Mouse (Mus musculus) heart, embryonic 11.5 days (tissue): Measurements from ENCODE around the gene Commd7. TPM values are rescaled to one million over a fixed set of nuclear protein-coding genes. Genes with fewer than 3 reads are reported as not detected.
"Not testable (repeated sequence)": the region's sequence is repeated elsewhere in the genome, so short reads cannot be mapped to it uniquely, and the experiment has no call there.

Experiments
- ATAC-seq: fragments of 200-750 bp; cut with Nextera tagmentation; replicated peaks from 2 replicates; pipeline ENCODE4 v1.8.0; 2017; ENCODE audit warnings: moderate library complexity; ENCODE audit not compliant: insufficient number of reproducible peaks, low FRiP score, low TSS enrichment
- H3K27ac ChIP-seq: fragments of 300-500 bp; sonication (generic); 2 replicates; pipeline ENCODE4 v1.5.1; 2014; ENCODE audit warnings: mild to moderate bottlenecking, low read depth, low read length
- H3K27me3 ChIP-seq: fragments of 300-500 bp; sonication (generic); 2 replicates; pipeline ENCODE4 v1.6.1; 2014; ENCODE audit warnings: mild to moderate bottlenecking, low read length, mixed read lengths; ENCODE audit not compliant: control insufficient read depth, insufficient read depth
- H3K36me3 ChIP-seq: fragments of 300-500 bp; sonication (generic); 2 replicates; pipeline ENCODE4 v1.6.1; 2014; ENCODE audit warnings: mild to moderate bottlenecking, low read length, moderate library complexity, mixed read lengths; ENCODE audit not compliant: control insufficient read depth, insufficient read depth
- H3K4me1 ChIP-seq: fragments of 300-500 bp; sonication (generic); 2 replicates; pipeline ENCODE4 v1.6.1; 2014; ENCODE audit warnings: low read length; ENCODE audit not compliant: control insufficient read depth, insufficient read depth
- H3K4me2 ChIP-seq: fragments of 300-500 bp; sonication (generic); 2 replicates; pipeline ENCODE4 v1.6.1; 2014; ENCODE audit warnings: mild to moderate bottlenecking, moderate library complexity
- H3K4me3 ChIP-seq: fragments of 300-500 bp; sonication (generic); 2 replicates; pipeline ENCODE4 v1.5.1; 2014; ENCODE audit warnings: low read depth, low read length
- H3K9ac ChIP-seq: fragments of 300-500 bp; sonication (generic); 2 replicates; pipeline ENCODE4 v1.6.1; 2014; ENCODE audit warnings: mild to moderate bottlenecking, low read depth, low read length, moderate library complexity
- H3K9me3 ChIP-seq: fragments of 300-500 bp; sonication (generic); replicated peaks from 2 replicates; pipeline ENCODE4 v1.6.1; 2016; ENCODE audit warnings: low read length; ENCODE audit not compliant: control insufficient read depth
- WGBS: fragments of 180-500 bp; shearing (Covaris S2); extraction: QIAGEN DNeasy Blood & Tissue Kit; methylation state at CpG from one replicate; pipeline ENCODE4 v1.1.7; 2014; ENCODE audit not compliant: insufficient replicate concordance; 5-methylcytosine and 5-hydroxymethylcytosine counted together
- polyA plus RNA-seq: library from polyadenylated mRNA; unstranded; fragments of >200 nt; fragmentation: Nextera tagmentation; extraction: Ambion mirVana; gene quantifications from 2 replicates; pipeline ENCODE4 v1.2.1, GENCODE M21; 2014

Gene Commd7
- polyA plus RNA-seq: 53.6 and 61.3 TPM in 2 replicates

- Histone ChIP-seq H3K4me1 (peaks cover 12% of the 10 kb centered on the region), H3K36me3 (peaks cover 10% of the 10 kb centered on the region; the same call in 1 of the 2 replicates), H3K4me2 (peak within 1 kb of the TSS; percentile 67), H3K9me3 (no peaks in the 10 kb centered on the region), H3K4me3 (peak within 1 kb of the TSS; percentile 80), H3K27me3 (no peaks in the 10 kb centered on the region), H3K27ac (peak within 1 kb of the TSS; percentile 94), H3K9ac (peak within 1 kb of the TSS; percentile 90)
- peak; percentile 77 for ATAC-seq
- 3% methylated on average over 53 of the region's 53 CpGs for WGBS
These were observed at the start of gene Commd7 for GRCm38 (mm10) chr2:153631976-153632870. Gene Commd7, minus strand, starts transcription at chr2:153632781.

GRCm38 (mm10) chr2:153679959-153680358, 47.4 kb upstream of the Commd7 start:
- no peak overlapping the region for H3K4me2 ChIP-seq
- no peak overlapping the region for H3K4me3 ChIP-seq
- peaks cover 2% of the 10 kb centered on the region; the same call in 1 of the 2 replicates for H3K36me3 ChIP-seq
- H3K4me1 ChIP-seq: no peaks in the 10 kb centered on the region
- 93% methylated on average over 1 of the region's 1 CpGs for WGBS
- H3K9me3 ChIP-seq: no peaks in the 10 kb centered on the region
- no peak for ATAC-seq
- no peak overlapping the region for H3K9ac ChIP-seq
- no peak overlapping the region for H3K27ac ChIP-seq
- H3K27me3 ChIP-seq: no peaks in the 10 kb centered on the region

- WGBS: 85% methylated on average over 7 of the region's 7 CpGs
- Histone ChIP-seq H3K4me2 (no peak overlapping the region), H3K27me3 (no peaks in the 10 kb centered on the region), H3K36me3 (peaks cover 2% of the 10 kb centered on the region; the same call in 1 of the 2 replicates), H3K4me1 (no peaks in the 10 kb centered on the region), H3K27ac (no peak overlapping the region), H3K9ac (no peak overlapping the region), H3K4me3 (no peak overlapping the region), H3K9me3 (no peaks in the 10 kb centered on the region)
- no peak for ATAC-seq
These were observed 45.0 kb upstream of the Commd7 start for GRCm38 (mm10) chr2:153677550-153677949.

- Histone ChIP-seq H3K4me1 (no peaks in the 10 kb centered on the region), H3K27me3 (no peaks in the 10 kb centered on the region), H3K27ac (no peak overlapping the region), H3K4me2 (no peak overlapping the region), H3K9ac (no peak overlapping the region), H3K4me3 (no peak overlapping the region), H3K9me3 (no peaks in the 10 kb centered on the region), H3K36me3 (peaks cover 2% of the 10 kb centered on the region; the same call in 1 of the 2 replicates)
- ATAC-seq: no peak
- WGBS: 87% methylated on average over 6 of the region's 6 CpGs
These were observed 44.4 kb upstream of the Commd7 start for GRCm38 (mm10) chr2:153676944-153677343.

GRCm38 (mm10) chr2:153675364-153675763, 42.8 kb upstream of the Commd7 start:
- H3K4me3 ChIP-seq, ATAC-seq, H3K4me2 ChIP-seq, H3K9ac ChIP-seq, H3K4me1 ChIP-seq, H3K9me3 ChIP-seq, H3K36me3 ChIP-seq, H3K27ac ChIP-seq, H3K27me3 ChIP-seq: not testable (repeated sequence)
- WGBS: 20% methylated on average over 1 of the region's 1 CpGs

- no peak overlapping the region for H3K27ac ChIP-seq
- no peak overlapping the region for H3K9ac ChIP-seq
- no peak for ATAC-seq
- no peaks in the 10 kb centered on the region for H3K27me3 ChIP-seq
- 82% methylated on average over 2 of the region's 2 CpGs for WGBS
- H3K9me3 ChIP-seq: no peaks in the 10 kb centered on the region
- no peaks in the 10 kb centered on the region; the same call in 1 of the 2 replicates for H3K36me3 ChIP-seq
- no peaks in the 10 kb centered on the region for H3K4me1 ChIP-seq
- no peak overlapping the region for H3K4me2 ChIP-seq
- no peak overlapping the region for H3K4me3 ChIP-seq
These were observed 40.0 kb upstream of the Commd7 start for GRCm38 (mm10) chr2:153672619-153673018.

GRCm38 (mm10) chr2:153670111-153670510, 37.5 kb upstream of the Commd7 start:
- Histone ChIP-seq H3K9ac (no peak overlapping the region), H3K36me3 (no peaks in the 10 kb centered on the region; the same call in 1 of the 2 replicates), H3K4me2 (no peak overlapping the region), H3K9me3 (no peaks in the 10 kb centered on the region), H3K27me3 (no peaks in the 10 kb centered on the region), H3K4me1 (no peaks in the 10 kb centered on the region), H3K4me3 (no peak overlapping the region), H3K27ac (no peak overlapping the region)
- 73% methylated on average over 5 of the region's 5 CpGs for WGBS
- ATAC-seq: no peak

GRCm38 (mm10) chr2:153668754-153669376, 36.3 kb upstream of the Commd7 start:
- Histone ChIP-seq H3K9me3 (no peaks in the 10 kb centered on the region), H3K4me3 (no peak overlapping the region), H3K36me3 (no peaks in the 10 kb centered on the region; the same call in 1 of the 2 replicates), H3K27ac (no peak overlapping the region), H3K9ac (no peak overlapping the region), H3K4me2 (no peak overlapping the region), H3K27me3 (no peaks in the 10 kb centered on the region), H3K4me1 (no peaks in the 10 kb centered on the region)
- WGBS: 70% methylated on average over 7 of the region's 7 CpGs
- no peak for ATAC-seq
